Mouse (Mus musculus) embryo, embryonic 11 days (tissue): Measurements from ENCODE around the gene Snapin.
A peak's percentile ranks its signal among the peaks of the same experiment; 100 is the strongest.

Experiments
- DNase-seq: peaks from one replicate; pipeline ENCODE4 v3.0.0-alpha.2; 2015

Snapin gene

GRCm38 (mm10) chr3:90503444-90503843 lies 12.6 kb upstream of the Snapin start:
- DNase-seq, result no peak

GRCm38 (mm10) chr3:90497597-90497996 lies 6.8 kb upstream of the Snapin start:
- no peak for DNase-seq

GRCm38 (mm10) chr3:90495850-90496525 lies 5.2 kb upstream of the Snapin start:
- DNase-seq, result no peak

GRCm38 (mm10) chr3:90493831-90494540 lies 3.2 kb upstream of the Snapin start:
- no peak for DNase-seq

GRCm38 (mm10) chr3:90491350-90491749 lies 517 bp upstream of the Snapin start:
- DNase-seq, result no peak

GRCm38 (mm10) chr3:90488576-90488975 lies 2.3 kb downstream of the Snapin start:
- no peak for DNase-seq

GRCm38 (mm10) chr3:90486998-90487397 lies 3.8 kb downstream of the Snapin start:
- no peak for DNase-seq

GRCm38 (mm10) chr3:90475831-90476611 lies 14.8 kb downstream of the Snapin start, which contains the start of gene Ilf2:
Gene Ilf2, plus strand, starts transcription at chr3:90476126.
- DNase-seq, result peak; percentile 98

- no peak for DNase-seq
Measured at GRCm38 (mm10) chr3:90475151-90475830, 15.5 kb downstream of the Snapin start.

- DNase-seq, result no peak
Measured at GRCm38 (mm10) chr3:90472213-90472612, 18.6 kb downstream of the Snapin start.

- no peak for DNase-seq
Measured at GRCm38 (mm10) chr3:90467618-90468300, 23.1 kb downstream of the Snapin start.

- DNase-seq, result peak; percentile 83
Measured at GRCm38 (mm10) chr3:90466311-90466766, 24.5 kb downstream of the Snapin start.

GRCm38 (mm10) chr3:90465686-90466310 lies 25.0 kb downstream of the Snapin start, which contains the start of gene Npr1:
Gene Npr1, minus strand, starts transcription at chr3:90465866.
- DNase-seq, result peak; percentile 58

- peak; percentile 59 for DNase-seq
Measured at GRCm38 (mm10) chr3:90465081-90465685, 25.6 kb downstream of the Snapin start.

- DNase-seq, result peak; percentile 33
Measured at GRCm38 (mm10) chr3:90464552-90465080, 26.2 kb downstream of the Snapin start.

- no peak for DNase-seq
Measured at GRCm38 (mm10) chr3:90462579-90462978, 28.3 kb downstream of the Snapin start.

GRCm38 (mm10) chr3:90461935-90462334 lies 28.9 kb downstream of the Snapin start:
- DNase-seq, result no peak

- DNase-seq, result no peak
Measured at GRCm38 (mm10) chr3:90460315-90460714, 30.5 kb downstream of the Snapin start.

- DNase-seq, result no peak
Measured at GRCm38 (mm10) chr3:90459727-90460126, 31.1 kb downstream of the Snapin start.

GRCm38 (mm10) chr3:90454931-90455330 lies 35.9 kb downstream of the Snapin start:
- DNase-seq, result no peak
